Mouse (Mus musculus): Measurements from ENCODE around the gene Gm5868.

- no peak for TF ChIP-seq POLR2A (IDR thresholded peaks at IDR 0.05; ENCODE audit: insufficient read depth, low read length)
- no peak for TF ChIP-seq CTCF (IDR thresholded peaks at IDR 0.05; ENCODE audit: low read depth, low read length)
Observed at GRCm38 (mm10) chr5:72617413-72617812, 30.1 kb upstream of the Gm5868 start.
